Mouse (Mus musculus) heart, embryonic 15.5 days (tissue): ENCODE measurements around the gene Dclk1. TPM values are rescaled to one million over a fixed set of nuclear protein-coding genes. Genes with fewer than 3 reads are reported as not detected.

Experiments used
- ATAC-seq: fragments of 200-750 bp; cut with Nextera tagmentation; replicated peaks from 2 replicates; pipeline ENCODE4 v1.8.0; 2017; ENCODE audit warnings: low read depth, moderate TSS enrichment; ENCODE audit not compliant: insufficient number of reproducible peaks, insufficient read depth, low FRiP score
- H3K27ac ChIP-seq: fragments of 300-500 bp; sonication (generic); 2 replicates; pipeline ENCODE4 v1.5.1; 2015; ENCODE audit warnings: mild to moderate bottlenecking, inconsistent platforms
- H3K27me3 ChIP-seq: fragments of 300-500 bp; sonication (generic); 2 replicates; pipeline ENCODE4 v1.6.1; 2015; ENCODE audit warnings: inconsistent platforms
- H3K36me3 ChIP-seq: fragments of 300-500 bp; sonication (generic); 2 replicates; pipeline ENCODE4 v1.6.1; 2015; ENCODE audit warnings: mild to moderate bottlenecking, inconsistent platforms
- H3K4me1 ChIP-seq: fragments of 300-500 bp; sonication (generic); replicated peaks from 2 replicates; pipeline ENCODE4 v1.6.1; 2015; ENCODE audit warnings: inconsistent platforms
- H3K4me2 ChIP-seq: fragments of 300-500 bp; sonication (generic); 2 replicates; pipeline ENCODE4 v1.6.1; 2015; ENCODE audit warnings: inconsistent platforms, mild to moderate bottlenecking, moderate library complexity
- H3K4me3 ChIP-seq: fragments of 300-500 bp; sonication (generic); 2 replicates; pipeline ENCODE4 v1.5.1; 2015; ENCODE audit warnings: mild to moderate bottlenecking, inconsistent platforms
- H3K9ac ChIP-seq: fragments of 300-500 bp; sonication (generic); 2 replicates; pipeline ENCODE4 v1.6.1; 2015; ENCODE audit warnings: mild to moderate bottlenecking, inconsistent platforms
- H3K9me3 ChIP-seq: fragments of 300-500 bp; sonication (generic); replicated peaks from 2 replicates; pipeline ENCODE4 v1.6.1; 2016; ENCODE audit warnings: inconsistent platforms
- whole genome bisulfite sequencing: fragments of 180-500 bp; shearing (Covaris S2); methylation state at CpG from one replicate; pipeline ENCODE4 v1.1.7; 2015; ENCODE audit warnings: mixed read lengths; 5-methylcytosine and 5-hydroxymethylcytosine counted together
- polyA plus RNA-seq: library from polyadenylated mRNA; unstranded; fragments of >200 nt; fragmentation: Nextera tagmentation; extraction: Ambion mirVana; gene quantifications from 2 replicates; pipeline ENCODE4 v1.2.1, GENCODE M21; 2015

Dclk1 gene
- polyA plus RNA-seq, 1 experiment from 2014 or later = 11.9 TPM

GRCm38 (mm10) chr3:55517454-55518014 is 275.4 kb downstream of the Dclk1 start:
- H3K9ac ChIP-seq = no peak overlapping the region
- no peaks in the 10 kb centered on the region for H3K4me1 ChIP-seq
- peak overlapping the region; percentile 24; the same call in 1 of the 2 replicates for H3K4me2 ChIP-seq
- H3K36me3 ChIP-seq = no peaks in the 10 kb centered on the region
- H3K27ac ChIP-seq = no peak overlapping the region
- H3K27me3 ChIP-seq = no peaks in the 10 kb centered on the region
- WGBS = 60% methylated on average over 17 of the region's 17 CpGs
- H3K4me3 ChIP-seq = no peak overlapping the region
- no peaks in the 10 kb centered on the region for H3K9me3 ChIP-seq
- ATAC-seq = no peak

GRCm38 (mm10) chr3:55520240-55521180 is 278.3 kb downstream of the Dclk1 start:
- Histone ChIP-seq H3K27ac (no peak overlapping the region), H3K9ac (no peak overlapping the region), H3K9me3 (no peaks in the 10 kb centered on the region), H3K27me3 (no peaks in the 10 kb centered on the region), H3K4me2 (peak overlapping the region; percentile 14; the same call in 1 of the 2 replicates), H3K36me3 (no peaks in the 10 kb centered on the region), H3K4me3 (no peak overlapping the region), H3K4me1 (no peaks in the 10 kb centered on the region)
- no peak for ATAC-seq
- 24% methylated on average over 12 of the region's 12 CpGs for WGBS

GRCm38 (mm10) chr3:55521776-55522175 is 279.6 kb downstream of the Dclk1 start:
- no peaks in the 10 kb centered on the region for H3K4me1 ChIP-seq
- no peaks in the 10 kb centered on the region for H3K27me3 ChIP-seq
- no peak overlapping the region for H3K9ac ChIP-seq
- H3K4me3 ChIP-seq = no peak overlapping the region
- ATAC-seq = no peak
- no peak overlapping the region for H3K27ac ChIP-seq
- H3K9me3 ChIP-seq = no peaks in the 10 kb centered on the region
- H3K36me3 ChIP-seq = no peaks in the 10 kb centered on the region
- 77% methylated on average over 8 of the region's 8 CpGs for WGBS
- H3K4me2 ChIP-seq = no peak overlapping the region

- no peak for ATAC-seq
- WGBS = 77% methylated on average over 7 of the region's 7 CpGs
- H3K4me2 ChIP-seq = no peak overlapping the region
- no peaks in the 10 kb centered on the region for H3K4me1 ChIP-seq
- no peak overlapping the region for H3K27ac ChIP-seq
- no peak overlapping the region for H3K4me3 ChIP-seq
- H3K9ac ChIP-seq = no peak overlapping the region
- no peaks in the 10 kb centered on the region for H3K9me3 ChIP-seq
- no peaks in the 10 kb centered on the region for H3K36me3 ChIP-seq
- no peaks in the 10 kb centered on the region for H3K27me3 ChIP-seq
These were observed 281.1 kb downstream of the Dclk1 start for GRCm38 (mm10) chr3:55523224-55523623.

- Histone ChIP-seq H3K4me2 (no peak overlapping the region), H3K9ac (no peak overlapping the region), H3K4me1 (no peaks in the 10 kb centered on the region), H3K4me3 (no peak overlapping the region), H3K27ac (no peak overlapping the region), H3K27me3 (no peaks in the 10 kb centered on the region), H3K36me3 (no peaks in the 10 kb centered on the region), H3K9me3 (no peaks in the 10 kb centered on the region)
- 46% methylated on average over 16 of the region's 16 CpGs for WGBS
- ATAC-seq = no peak
These were observed 281.7 kb downstream of the Dclk1 start for GRCm38 (mm10) chr3:55523735-55524477.

- no peak overlapping the region for H3K4me3 ChIP-seq
- no peaks in the 10 kb centered on the region for H3K4me1 ChIP-seq
- no peak overlapping the region for H3K27ac ChIP-seq
- no peak overlapping the region for H3K4me2 ChIP-seq
- ATAC-seq = no peak
- no peaks in the 10 kb centered on the region for H3K36me3 ChIP-seq
- H3K9me3 ChIP-seq = no peaks in the 10 kb centered on the region
- WGBS = 81% methylated on average over 9 of the region's 9 CpGs
- H3K27me3 ChIP-seq = no peaks in the 10 kb centered on the region
- H3K9ac ChIP-seq = no peak overlapping the region
These were observed 282.5 kb downstream of the Dclk1 start for GRCm38 (mm10) chr3:55524491-55525195.

GRCm38 (mm10) chr3:55526470-55526869 is 284.3 kb downstream of the Dclk1 start:
- WGBS = 70% methylated on average over 3 of the region's 3 CpGs

GRCm38 (mm10) chr3:55527566-55527965 is 285.4 kb downstream of the Dclk1 start:
- ATAC-seq = no peak
- Histone ChIP-seq H3K4me3 (no peak overlapping the region), H3K9me3 (no peaks in the 10 kb centered on the region), H3K27me3 (no peaks in the 10 kb centered on the region), H3K4me1 (peaks cover 9% of the 10 kb centered on the region), H3K4me2 (no peak overlapping the region), H3K9ac (no peak overlapping the region), H3K27ac (no peak overlapping the region), H3K36me3 (no peaks in the 10 kb centered on the region)
- WGBS = 58% methylated on average over 1 of the region's 1 CpGs

More at GRCm38 (mm10) chr3:55526470-55526869, 284.3 kb downstream of the Dclk1 start:
- Histone ChIP-seq H3K9me3 (no peaks in the 10 kb centered on the region), H3K36me3 (no peaks in the 10 kb centered on the region), H3K4me2 (no peak overlapping the region), H3K27me3 (no peaks in the 10 kb centered on the region), H3K4me1 (peaks cover 6% of the 10 kb centered on the region), H3K27ac (no peak overlapping the region), H3K9ac (no peak overlapping the region), H3K4me3 (no peak overlapping the region)
- ATAC-seq = no peak

GRCm38 (mm10) chr3:55528012-55528411 is 285.8 kb downstream of the Dclk1 start:
- ATAC-seq = no peak

GRCm38 (mm10) chr3:55529414-55529813 is 287.2 kb downstream of the Dclk1 start:
- Histone ChIP-seq H3K27me3 (no peaks in the 10 kb centered on the region), H3K4me3 (no peak overlapping the region), H3K27ac (no peak overlapping the region), H3K4me1 (peaks cover 9% of the 10 kb centered on the region), H3K36me3 (no peaks in the 10 kb centered on the region), H3K4me2 (no peak overlapping the region), H3K9ac (no peak overlapping the region), H3K9me3 (no peaks in the 10 kb centered on the region)
- no peak for ATAC-seq
- WGBS = 64% methylated on average over 2 of the region's 2 CpGs

More at GRCm38 (mm10) chr3:55528012-55528411, 285.8 kb downstream of the Dclk1 start:
- 88% methylated on average over 5 of the region's 5 CpGs for WGBS
- H3K9ac ChIP-seq = no peak overlapping the region
- no peak overlapping the region for H3K27ac ChIP-seq
- H3K4me3 ChIP-seq = no peak overlapping the region
- no peaks in the 10 kb centered on the region for H3K9me3 ChIP-seq
- H3K36me3 ChIP-seq = no peaks in the 10 kb centered on the region
- peaks cover 9% of the 10 kb centered on the region for H3K4me1 ChIP-seq
- no peaks in the 10 kb centered on the region for H3K27me3 ChIP-seq
- H3K4me2 ChIP-seq = no peak overlapping the region
